ENCODE assay signal across 17 mouse cellular contexts in the genomic region with DNA sequence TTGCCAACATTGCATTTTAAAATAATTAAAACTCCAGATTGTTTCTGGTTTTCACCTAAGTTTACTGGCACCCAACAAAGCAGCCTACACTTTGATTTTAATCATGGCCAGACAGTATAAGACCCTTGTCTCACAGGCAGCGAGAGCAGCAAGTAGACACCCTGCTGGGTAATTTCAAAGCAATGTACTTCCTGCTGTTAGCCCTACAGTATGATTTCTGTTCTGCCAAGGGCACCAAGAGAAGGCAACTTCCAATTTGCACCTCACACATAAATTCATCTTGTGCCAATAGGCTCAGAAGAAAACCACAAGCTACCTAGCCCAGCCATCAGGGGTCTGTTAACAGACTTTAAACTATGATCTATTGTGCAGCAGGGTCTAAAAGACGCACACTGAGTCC.
DNase-seq lines count a peak whose midpoint lies in the region; ATAC-seq lines count a peak whose summit lies in the region.
"Had no signal": no experiment of that assay in that cellular context is flagged by ENCODE, and none has a peak within 500 bp of the region (broad histone marks: within the 10 kb centered on the region; RNA-seq: fewer than 3 reads in every experiment).

No protein-coding gene starts in this region.

- no peaks in the 10 kb centered on the region for H3K9me3 ChIP-seq in heart, embryonic 15.5 days (replicated peaks)
- H3K9me3 ChIP-seq in midbrain, embryonic 16.5 days (replicated peaks; ENCODE audit: control insufficient read depth, low read length, poor library complexity, severe bottlenecking) = no peaks in the 10 kb centered on the region
- H3K9me3 ChIP-seq in midbrain, embryonic 10.5 days (replicated peaks) = no peaks in the 10 kb centered on the region

- H3K9ac ChIP-seq in heart, embryonic 15.5 days = no peak overlapping the region
- H3K9ac ChIP-seq in midbrain, embryonic 16.5 days (ENCODE audit: low read depth, low read length) = no peak overlapping the region

- ATAC-seq in heart, embryonic 15.5 days (replicated peaks; ENCODE audit: insufficient number of reproducible peaks, insufficient read depth, low FRiP score, low read depth) = no peak
- peak; percentile 48; the same call in 1 of the 2 replicates for ATAC-seq in midbrain, embryonic 16.5 days
- ATAC-seq: activated CD4-positive, CD25-positive, alpha-beta regulatory T cell, adult 4 months; Patski had no signal

- peak overlapping the region; percentile 67 for H3K27ac ChIP-seq in heart, embryonic 15.5 days
- no peak overlapping the region for H3K27ac ChIP-seq in midbrain, embryonic 16.5 days (ENCODE audit: low read length)
- H3K27ac ChIP-seq in midbrain, embryonic 10.5 days (replicated peaks) = no peak overlapping the region

- DNase-seq in heart, adult 8-10 months (ENCODE audit: low spot score) = no peak
- DNase-seq in midbrain, embryonic 10.5 days (ENCODE audit: low spot score) = no peak
- DNase-seq in forelimb bud, embryonic 11.5 days (ENCODE audit: low read depth, low spot score) = peak; percentile 59
- DNase-seq in right cerebral cortex, postnatal 14 days = no peak
- no peak for DNase-seq in urinary bladder, postnatal 10 days (ENCODE audit: low spot score)
- DNase-seq: adrenal gland, postnatal 14 days; cerebellum, adult 8-10 months; kidney, adult 8-10 months; kidney, postnatal 4 days; lung, adult 2 months; lung, postnatal 36 days; right cerebral cortex, postnatal 25 days had no signal

- WGBS in heart, embryonic 15.5 days = 43% methylated on average over 2 of the region's 2 CpGs
- WGBS in midbrain, embryonic 16.5 days = 24% methylated on average over 2 of the region's 2 CpGs
- 53% methylated on average over 2 of the region's 2 CpGs for WGBS in midbrain, embryonic 10.5 days

- no peak overlapping the region for H3K4me2 ChIP-seq in heart, embryonic 15.5 days
- H3K4me2 ChIP-seq in midbrain, embryonic 16.5 days (ENCODE audit: low read length) = no peak overlapping the region
- H3K4me2 ChIP-seq: liver, embryonic 11.5 days had no signal

- H3K36me3 ChIP-seq in heart, embryonic 15.5 days = no peaks in the 10 kb centered on the region
- no peaks in the 10 kb centered on the region for H3K36me3 ChIP-seq in midbrain, embryonic 16.5 days (ENCODE audit: control insufficient read depth, insufficient read depth, low read length)
- no peaks in the 10 kb centered on the region for H3K36me3 ChIP-seq in midbrain, embryonic 10.5 days

- 0 out of 2 replicates have a peak, but pooled peaks cover 6% of the 10 kb centered on the region for H3K4me1 ChIP-seq in heart, embryonic 15.5 days (replicated peaks)
- no peaks in the 10 kb centered on the region for H3K4me1 ChIP-seq in midbrain, embryonic 16.5 days (ENCODE audit: control insufficient read depth, insufficient read depth, low read length)
- H3K4me1 ChIP-seq in midbrain, embryonic 10.5 days = no peaks in the 10 kb centered on the region

- no peak overlapping the region for H3K4me3 ChIP-seq in heart, embryonic 15.5 days
- no peak overlapping the region for H3K4me3 ChIP-seq in midbrain, embryonic 16.5 days (ENCODE audit: low read depth, low read length)
- no peak overlapping the region for H3K4me3 ChIP-seq in midbrain, embryonic 10.5 days

- H3K27me3 ChIP-seq in heart, embryonic 15.5 days = no peaks in the 10 kb centered on the region
- no peaks in the 10 kb centered on the region for H3K27me3 ChIP-seq in midbrain, embryonic 16.5 days (ENCODE audit: control insufficient read depth, insufficient read depth, low read depth, low read length)
- H3K27me3 ChIP-seq in midbrain, embryonic 10.5 days (ENCODE audit: low read depth, poor library complexity, severe bottlenecking) = no peaks in the 10 kb centered on the region
